Mouse (Mus musculus) lung, postnatal 0 days (tissue): ENCODE data around the gene Hist1h1e.

Experiments
- CTCF ChIP-seq: IDR thresholded peaks from 2 replicates; pipeline ENCODE4 v1.5.1; 2016; ENCODE audit warnings: antibody characterized with exemption, mild to moderate bottlenecking
- EP300 ChIP-seq: IDR thresholded peaks from 2 replicates; pipeline ENCODE4 v1.6.1; 2016; ENCODE audit warnings: antibody characterized with exemption, mild to moderate bottlenecking, control low read depth

DNA sequence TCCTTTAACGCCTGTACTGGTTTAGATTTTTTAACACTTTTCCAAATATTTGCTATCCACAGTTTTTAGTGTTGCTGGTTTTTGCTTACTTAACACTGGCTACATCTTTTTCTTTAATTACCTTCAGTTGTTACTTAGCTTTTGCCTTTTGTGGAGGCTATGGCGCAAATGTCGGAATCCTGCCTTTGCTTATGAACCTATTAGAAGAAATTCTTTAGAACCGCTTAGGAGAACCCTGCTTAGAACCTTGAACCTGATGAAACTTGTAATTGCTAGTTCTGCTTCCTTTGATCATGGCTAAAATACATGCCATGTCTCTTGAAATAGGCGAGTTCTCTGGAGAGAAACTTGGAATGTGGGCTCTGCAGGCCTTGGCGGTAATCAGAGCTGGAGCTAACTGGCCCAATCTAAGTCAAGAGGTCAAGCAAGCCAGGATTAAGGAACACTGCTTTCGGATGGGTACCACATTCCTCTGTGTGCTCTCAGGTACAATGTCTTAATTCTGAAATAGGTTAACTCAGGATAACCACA, 45.9 kb downstream of the Hist1h1e start:
- TF ChIP-seq EP300 (no peak), CTCF (no peak)
